Mouse (Mus musculus): ENCODE results near the gene Wasf3.
"Not testable (repeated sequence)": the region's sequence is repeated elsewhere in the genome, so short reads cannot be mapped to it uniquely, and the experiment has no call there.

Wasf3 gene

GRCm38 (mm10) chr5:146446633-146447032, 61.8 kb downstream of the Wasf3 start:
- DNase-seq (ENCODE audit: low spot score), result no peak

- no peak for DNase-seq (ENCODE audit: low spot score)
Observed at GRCm38 (mm10) chr5:146451592-146452254, 66.9 kb downstream of the Wasf3 start.

- DNase-seq (ENCODE audit: low spot score), result no peak
Observed at GRCm38 (mm10) chr5:146453556-146453955, 68.8 kb downstream of the Wasf3 start.

DNA sequence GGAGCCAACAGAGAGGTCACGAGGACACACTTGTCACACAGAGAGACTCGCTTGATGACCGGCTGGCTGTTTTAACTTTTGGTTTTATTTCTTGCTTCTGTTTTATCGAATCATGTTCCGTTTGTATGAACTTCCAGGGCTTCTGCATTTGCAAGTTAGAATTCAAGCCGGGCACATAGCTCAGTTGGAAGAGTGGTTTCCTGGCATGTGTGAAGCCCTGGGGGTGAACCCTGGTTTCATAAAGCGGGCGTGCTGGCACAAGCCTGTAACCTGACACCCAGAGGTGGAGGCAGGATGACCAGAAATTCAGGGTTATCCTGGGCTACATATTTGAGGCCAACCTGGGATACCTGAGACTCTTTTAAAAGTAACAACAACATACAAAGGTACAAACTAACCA, 76.8 kb downstream of the Wasf3 start:
- DNase-seq (ENCODE audit: low spot score), result no peak

- no peak for DNase-seq (ENCODE audit: low spot score)
Observed at GRCm38 (mm10) chr5:146466663-146467062, 81.9 kb downstream of the Wasf3 start.

DNA sequence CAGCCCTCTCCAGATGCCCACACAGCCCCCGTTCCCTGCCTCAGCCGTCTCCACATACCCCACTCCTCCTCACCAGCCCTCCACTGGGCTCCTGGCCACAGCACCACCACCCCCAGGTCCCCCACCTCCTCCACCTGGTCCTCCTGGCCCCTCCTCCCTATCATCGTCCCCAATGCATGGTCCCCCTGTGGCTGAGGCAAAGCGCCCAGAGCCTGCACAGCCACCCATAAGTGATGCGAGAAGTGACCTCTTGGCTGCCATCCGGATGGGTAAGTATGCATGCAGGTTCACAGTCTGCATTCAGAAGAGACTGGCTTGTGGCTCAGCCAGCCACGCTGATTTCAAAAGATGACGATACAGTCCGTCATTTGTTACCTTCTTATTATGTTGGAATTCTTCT, 83.5 kb downstream of the Wasf3 start:
- no peak for DNase-seq (ENCODE audit: low spot score)

DNA sequence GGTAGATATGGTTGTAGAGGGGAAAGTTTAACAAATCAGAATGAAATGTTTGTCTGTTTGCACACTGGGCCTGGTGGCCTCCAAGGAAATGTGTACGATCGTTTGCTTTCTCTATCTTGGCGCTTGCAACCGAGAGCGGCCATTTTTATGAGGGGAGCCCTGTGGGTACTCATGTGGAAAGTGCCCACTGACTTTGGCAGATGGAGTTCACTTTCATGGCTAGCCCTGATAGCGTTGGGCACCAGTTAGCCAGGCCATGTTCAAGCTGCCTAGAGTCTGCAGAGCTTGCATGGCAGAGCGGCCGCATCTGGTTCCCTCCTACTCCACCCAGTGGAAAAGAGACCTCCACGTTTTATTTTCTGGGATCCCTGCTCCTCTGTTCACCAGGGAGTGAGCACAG, 86.0 kb downstream of the Wasf3 start:
- DNase-seq (ENCODE audit: low spot score), result no peak

- no peak for DNase-seq (ENCODE audit: low spot score)
Observed at GRCm38 (mm10) chr5:146471311-146471710, 86.5 kb downstream of the Wasf3 start.

GRCm38 (mm10) chr5:146471821-146472220, 87.0 kb downstream of the Wasf3 start:
- no peak for DNase-seq (ENCODE audit: low spot score)

DNA sequence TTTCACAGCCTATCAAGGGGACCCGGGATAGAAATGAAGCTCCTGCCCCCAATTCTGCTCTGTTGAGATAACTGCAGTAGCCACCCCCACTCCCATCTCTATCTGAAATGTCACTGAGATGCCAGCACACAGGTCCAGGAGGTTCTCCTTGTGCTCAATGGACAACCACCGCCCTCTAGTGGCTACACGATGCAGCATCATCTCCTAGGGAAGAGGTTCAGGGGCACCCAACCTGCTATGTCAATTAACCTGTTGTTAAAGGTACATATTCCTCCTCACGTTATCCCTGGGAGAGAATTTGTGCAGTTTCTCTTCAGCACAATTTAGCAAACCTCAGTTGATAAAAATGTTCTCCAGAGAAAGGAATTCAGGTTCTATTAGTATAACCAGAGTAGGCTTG, 94.8 kb downstream of the Wasf3 start:
- DNase-seq (ENCODE audit: low spot score), result peak; percentile 11

DNA sequence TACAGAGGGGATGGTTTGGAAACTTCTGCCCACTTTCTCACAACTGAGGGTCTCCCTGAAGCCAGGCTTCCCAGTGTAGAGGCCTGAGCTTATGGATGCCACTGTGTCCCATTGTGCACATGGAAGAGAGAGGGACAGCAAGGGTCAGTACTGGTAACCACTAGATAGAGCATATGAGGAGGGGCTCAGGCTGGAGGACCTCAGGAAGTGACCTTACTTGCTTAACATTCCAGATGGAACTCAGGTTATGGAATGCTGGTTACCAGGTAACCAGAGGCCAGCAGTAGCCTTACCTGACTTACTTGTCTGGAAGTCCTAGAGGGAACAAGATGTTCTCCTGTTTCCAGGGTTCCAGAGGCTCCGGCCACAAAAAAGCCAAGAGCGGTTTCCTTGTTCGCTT, 96.9 kb downstream of the Wasf3 start, which contains the start of gene Gm6408:
Gene Gm6408 (plus strand): TSS at position 301 of the 400 bp plus-strand sequence.
- DNase-seq (ENCODE audit: low spot score), result not testable (repeated sequence)

DNA sequence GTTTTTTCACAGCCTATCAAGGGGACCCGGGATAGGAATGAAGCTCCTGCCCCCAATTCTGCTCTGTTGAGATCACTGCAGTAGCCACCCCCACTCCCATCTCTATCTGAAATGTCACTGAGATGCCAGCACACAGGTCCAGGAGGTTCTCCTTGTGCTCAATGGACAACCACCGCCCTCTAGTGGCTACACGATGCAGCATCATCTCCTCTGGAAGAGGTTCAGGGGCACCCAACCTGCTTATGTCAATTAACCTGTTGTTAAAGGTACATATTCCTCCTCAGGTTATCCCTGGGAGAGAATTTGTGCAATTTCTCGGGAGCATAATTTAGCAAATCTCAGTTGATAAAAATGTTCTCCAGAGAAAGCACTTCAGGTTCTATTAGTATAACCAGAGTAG, 104.2 kb downstream of the Wasf3 start:
- DNase-seq (ENCODE audit: low spot score), result peak; percentile 22

DNA sequence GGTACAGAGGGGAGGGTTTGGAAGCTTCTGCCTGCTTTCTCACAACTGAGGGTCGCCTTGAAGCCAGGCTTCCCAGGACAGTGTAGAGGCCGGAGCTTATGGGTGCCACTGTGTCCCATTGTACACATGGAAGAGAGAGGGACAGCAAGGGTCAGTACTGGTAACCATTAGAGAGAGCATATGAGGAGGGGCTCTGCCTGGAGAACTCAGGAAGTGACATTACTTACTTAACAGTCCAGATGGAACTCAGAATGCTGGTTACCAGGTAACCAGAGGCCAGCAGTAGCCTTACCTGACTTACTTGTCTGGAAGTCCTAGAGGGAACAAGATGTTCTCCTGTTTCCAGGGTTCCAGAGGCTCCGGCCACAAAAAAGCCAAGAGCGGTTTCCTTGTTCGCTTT, 106.3 kb downstream of the Wasf3 start, which contains the start of gene Gm6370:
Gene Gm6370 (plus strand): TSS at position 301 of the 400 bp plus-strand sequence.
- DNase-seq (ENCODE audit: low spot score), result not testable (repeated sequence)

GRCm38 (mm10) chr5:146502099-146502498, 117.3 kb downstream of the Wasf3 start, which contains the start of gene 4930449I24Rik:
Gene 4930449I24Rik, plus strand, starts transcription at chr5:146502399.
- not testable (repeated sequence) for DNase-seq (ENCODE audit: low spot score)

DNA sequence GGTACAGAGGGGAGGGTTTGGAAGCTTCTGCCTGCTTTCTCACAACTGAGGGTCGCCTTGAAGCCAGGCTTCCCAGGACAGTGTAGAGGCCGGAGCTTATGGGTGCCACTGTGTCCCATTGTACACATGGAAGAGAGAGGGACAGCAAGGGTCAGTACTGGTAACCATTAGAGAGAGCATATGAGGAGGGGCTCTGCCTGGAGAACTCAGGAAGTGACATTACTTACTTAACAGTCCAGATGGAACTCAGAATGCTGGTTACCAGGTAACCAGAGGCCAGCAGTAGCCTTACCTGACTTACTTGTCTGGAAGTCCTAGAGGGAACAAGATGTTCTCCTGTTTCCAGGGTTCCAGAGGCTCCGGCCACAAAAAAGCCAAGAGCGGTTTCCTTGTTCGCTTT, 129.0 kb downstream of the Wasf3 start, which contains the start of gene Gm3402:
Gene Gm3402 (plus strand): TSS at position 301 of the 400 bp plus-strand sequence.
- not testable (repeated sequence) for DNase-seq (ENCODE audit: low spot score)
